Mouse (Mus musculus) gastrocnemius, postnatal 14 days (tissue): ENCODE results near the gene Grb10. TPM values are rescaled to one million over a fixed set of nuclear protein-coding genes. Genes with fewer than 3 reads are reported as not detected.
A peak's percentile ranks its signal among the peaks of the same experiment; 100 is the strongest.

Experiments used
- DNase-seq: peaks from one replicate; pipeline ENCODE4 v3.0.0; 2021; ENCODE audit warnings: mixed read lengths
- intact Hi-C: fragments of 180-260 bp; cut with DNase I; formaldehyde crosslinking; loops from one replicate; pipeline ENCODE4 v1.15.1; 2025; ENCODE audit warnings: low total_unique reads
- total RNA-seq, 2 experiments: library from RNA; stranded (reverse); gene quantifications; 2 replicates each; pipeline ENCODE4 v1.2.3; 2021

Gene Grb10
- total RNA-seq, 2 experiments from 2014 or later: 245 to 266 TPM

GRCm38 (mm10) chr11:12035916-12036910, 2.3 kb downstream of the Grb10 start:
- intact Hi-C loops: no loop called here
- peak; percentile 20 for DNase-seq

- no peak for DNase-seq
- intact Hi-C loops: no loop called here
These were observed 3.2 kb downstream of the Grb10 start for GRCm38 (mm10) chr11:12035324-12035723.

- no peak for DNase-seq
- intact Hi-C loops: no loop called here
These were observed 3.7 kb downstream of the Grb10 start for GRCm38 (mm10) chr11:12034781-12035180.

- intact Hi-C loops: no loop called here
These were observed 4.1 kb downstream of the Grb10 start for GRCm38 (mm10) chr11:12034371-12034770.

DNA sequence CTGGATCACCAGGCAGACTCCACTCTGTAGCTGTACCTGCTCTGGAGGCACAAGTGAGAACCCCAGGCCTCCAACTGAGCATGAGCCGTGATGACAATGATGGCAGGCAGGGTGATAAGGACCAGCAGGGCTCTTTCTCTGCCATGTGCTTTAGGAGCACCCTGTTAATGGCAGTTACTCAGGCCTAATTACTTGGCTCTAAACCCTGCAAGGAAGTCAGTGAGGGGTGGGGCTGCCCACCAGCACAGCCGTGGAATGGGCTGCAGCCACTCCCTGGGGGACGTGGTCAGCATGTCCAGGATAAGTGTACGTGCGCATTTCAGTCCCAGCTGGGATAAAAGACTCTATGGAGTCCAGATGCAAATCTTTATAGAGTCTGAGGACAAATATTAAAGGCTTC, 5.7 kb downstream of the Grb10 start:
- intact Hi-C loops: no loop called here
- peak; percentile 9 for DNase-seq

More at GRCm38 (mm10) chr11:12034371-12034770, 4.1 kb downstream of the Grb10 start:
- no peak for DNase-seq

GRCm38 (mm10) chr11:12026638-12027037, 11.8 kb downstream of the Grb10 start:
- intact Hi-C loops: loop anchor here (5.0 kb wide), 1 partner anchor 266 kb away; no protein-coding TSS in a partner anchor
- DNase-seq: no peak

GRCm38 (mm10) chr11:12025756-12026593, 12.5 kb downstream of the Grb10 start:
- DNase-seq: peak; percentile 80
- intact Hi-C loops: loop anchor here (5.0 kb wide), 1 partner anchor 266 kb away; no protein-coding TSS in a partner anchor

DNA sequence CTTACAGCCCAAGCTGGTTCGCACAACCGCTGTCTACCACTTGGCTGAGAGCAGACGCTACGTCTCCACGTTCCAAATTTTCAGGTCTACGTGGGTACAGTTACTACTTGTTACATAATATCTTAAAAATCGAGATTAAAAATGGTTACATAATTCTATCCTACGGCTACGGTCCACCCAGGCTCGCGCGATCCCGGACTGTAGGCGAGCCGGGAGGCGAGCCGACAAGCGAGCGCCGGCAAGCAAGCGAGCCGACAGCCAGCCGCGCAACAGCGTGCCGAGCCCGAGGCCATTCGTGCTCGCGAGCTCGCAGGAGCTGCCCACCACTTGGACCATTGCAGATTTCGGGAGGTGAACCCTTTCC, 13.1 kb downstream of the Grb10 start:
- DNase-seq: no peak
- intact Hi-C loops: loop anchor here (5.0 kb wide), 1 partner anchor 267 kb away; no protein-coding TSS in a partner anchor

- intact Hi-C loops: no loop called here
- DNase-seq: no peak
These were observed 15.4 kb downstream of the Grb10 start for GRCm38 (mm10) chr11:12023051-12023450.

GRCm38 (mm10) chr11:12019651-12020050, 18.8 kb downstream of the Grb10 start:
- intact Hi-C loops: no loop called here
- no peak for DNase-seq

- no peak for DNase-seq
- intact Hi-C loops: no loop called here
These were observed 19.9 kb downstream of the Grb10 start for GRCm38 (mm10) chr11:12018604-12019003.

DNA sequence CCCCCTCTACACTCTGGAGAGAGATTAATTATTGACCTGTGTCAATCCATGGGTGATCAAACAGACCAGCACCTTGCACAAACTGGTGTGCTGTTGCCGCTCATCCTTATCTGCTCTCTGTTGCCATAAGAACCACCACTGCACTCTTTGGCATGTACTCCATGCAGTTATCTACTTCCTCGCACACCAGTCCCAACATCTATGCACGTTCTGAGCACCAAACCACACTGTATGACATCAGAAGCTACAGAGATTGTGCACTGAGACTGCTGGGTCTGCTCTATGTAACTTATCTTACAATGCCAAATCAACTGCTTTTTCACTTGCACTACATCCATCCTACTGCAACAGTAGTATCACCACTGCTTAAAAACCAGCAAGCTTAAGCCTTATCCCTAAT, 28.4 kb downstream of the Grb10 start:
- DNase-seq: no peak
- intact Hi-C loops: no loop called here

DNA sequence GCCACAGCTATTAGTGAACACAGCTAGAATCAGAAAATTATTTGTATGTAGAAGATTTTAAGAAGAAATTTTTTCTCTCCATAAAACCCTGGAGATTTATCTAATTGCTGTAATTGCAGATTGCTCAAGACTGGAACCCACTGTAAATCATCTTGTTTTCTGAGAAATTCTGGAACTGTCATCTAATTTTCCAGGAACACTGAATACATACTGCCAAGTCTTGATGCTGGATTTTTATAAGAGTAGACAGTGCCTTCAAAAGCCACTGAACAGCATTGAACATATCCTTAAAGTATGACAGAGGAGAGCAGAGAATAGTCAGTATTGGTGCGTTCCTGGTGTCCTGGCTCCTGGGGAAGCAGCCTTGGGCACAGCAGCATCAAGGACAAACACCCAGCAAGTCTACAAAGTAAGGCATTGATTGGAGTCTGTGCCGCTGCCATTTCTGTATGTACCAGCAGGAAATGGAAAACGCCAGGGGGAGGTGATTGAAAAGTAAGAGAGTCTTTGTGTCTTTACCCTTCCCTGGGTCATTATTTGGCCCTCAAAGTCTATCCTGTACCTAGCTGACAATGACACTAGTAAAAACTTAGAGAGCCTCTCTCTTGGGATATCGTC, 38.1 kb downstream of the Grb10 start:
- DNase-seq: no peak
- intact Hi-C loops: no loop called here

- intact Hi-C loops: no loop called here
- peak; percentile 17 for DNase-seq
These were observed 39.6 kb downstream of the Grb10 start for GRCm38 (mm10) chr11:11998881-11999280.

DNA sequence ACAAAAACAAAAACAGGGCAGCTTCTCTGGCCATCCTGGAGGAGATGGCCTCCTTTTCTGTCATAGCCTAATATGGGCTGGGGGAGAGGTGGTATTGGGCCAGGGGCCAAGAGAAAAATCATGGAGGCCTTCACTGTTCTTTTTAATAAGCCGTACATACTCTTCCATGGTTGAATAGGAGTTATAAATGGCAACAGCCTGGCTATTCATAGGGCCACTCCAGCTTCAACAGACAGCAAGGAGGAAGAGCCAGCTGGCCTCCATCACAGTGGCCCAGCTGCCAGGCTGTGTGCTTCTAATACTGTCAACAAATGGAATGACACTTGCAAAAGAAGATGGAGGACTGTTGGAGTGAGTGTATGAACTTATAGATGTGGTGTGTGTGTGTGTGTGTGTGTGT, 41.4 kb downstream of the Grb10 start:
- intact Hi-C loops: no loop called here
- DNase-seq: peak; percentile 31

DNA sequence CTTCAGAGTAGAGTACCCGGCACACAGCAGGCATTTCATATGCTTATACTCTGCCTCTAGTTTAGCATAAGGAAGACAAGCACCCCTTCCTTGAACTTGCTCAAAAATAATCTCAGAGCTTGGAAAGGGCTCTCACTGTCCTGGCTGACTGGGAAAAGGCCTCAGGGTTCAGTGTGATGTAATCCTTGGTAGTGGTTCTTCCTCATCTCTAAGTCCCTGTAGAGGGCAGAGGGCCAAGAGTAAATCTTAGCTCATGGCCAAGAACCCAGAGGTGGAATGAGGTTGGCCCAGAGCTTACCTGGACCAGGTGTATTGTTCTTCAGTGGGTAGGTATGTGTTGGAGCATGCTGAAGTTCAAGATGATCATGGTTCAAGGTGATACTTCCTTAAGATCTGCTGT, 43.1 kb downstream of the Grb10 start:
- DNase-seq: no peak
- intact Hi-C loops: no loop called here

DNA sequence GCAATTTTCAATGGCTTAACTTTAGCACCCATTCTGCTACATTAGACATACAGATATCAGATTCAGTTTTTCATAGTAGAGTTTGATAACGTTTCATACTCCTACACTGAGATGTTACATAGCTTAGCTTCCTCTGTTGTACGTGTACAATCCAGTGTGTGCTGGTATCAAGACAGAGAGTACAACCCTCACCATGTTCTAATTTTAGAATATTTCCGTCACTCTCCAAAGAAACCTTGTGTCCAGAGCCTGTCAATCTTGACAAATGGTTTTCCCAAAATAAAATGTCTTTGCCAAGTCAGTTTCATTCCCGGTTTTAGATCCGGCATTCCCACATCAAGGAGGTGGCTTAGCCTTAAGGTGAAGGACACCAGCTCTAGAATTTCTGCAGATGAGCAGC, 44.7 kb downstream of the Grb10 start:
- no peak for DNase-seq

DNA sequence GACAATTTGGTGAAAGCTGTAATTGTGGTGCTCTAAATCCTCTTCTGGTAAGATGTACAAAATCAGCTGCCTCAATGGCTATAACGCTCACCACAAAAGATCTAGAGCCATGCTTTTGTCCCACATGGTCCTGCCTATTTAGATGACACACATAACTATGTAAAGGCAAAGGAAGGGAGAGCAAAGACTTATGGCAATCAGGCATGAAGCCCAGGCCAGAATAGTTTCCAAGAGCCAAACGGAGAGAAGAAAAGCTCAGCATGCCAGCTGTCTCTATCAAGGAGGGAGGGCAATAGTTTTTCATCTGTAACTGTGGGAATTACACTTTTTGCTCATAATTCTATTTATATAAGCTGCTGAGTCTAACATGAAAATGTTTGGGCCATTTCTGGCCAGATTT, 45.3 kb downstream of the Grb10 start:
- DNase-seq: no peak
- intact Hi-C loops: no loop called here

More for the DNA sequence above, 44.7 kb downstream of the Grb10 start:
- intact Hi-C loops: no loop called here

GRCm38 (mm10) chr11:11989850-11990249, 48.6 kb downstream of the Grb10 start:
- DNase-seq: no peak
- intact Hi-C loops: no loop called here

DNA sequence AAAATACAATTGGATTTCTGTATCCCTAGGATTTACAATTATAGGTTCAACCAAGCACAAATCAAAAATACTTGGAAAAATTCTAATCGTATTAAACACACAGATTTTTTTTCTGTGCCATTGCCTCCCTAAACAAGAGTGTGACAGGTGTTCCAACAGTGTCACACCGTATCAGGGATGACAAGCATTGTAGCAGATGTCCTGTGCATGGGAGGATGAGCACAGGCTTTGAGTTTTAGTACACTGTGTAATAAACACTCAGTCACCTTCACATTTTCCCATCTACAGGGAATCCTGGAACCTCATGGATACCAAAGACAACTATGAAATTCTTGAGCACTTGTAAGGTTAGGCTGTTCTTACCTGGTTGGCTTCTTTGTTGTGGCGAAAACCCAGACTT, 51.2 kb downstream of the Grb10 start:
- DNase-seq: no peak
- intact Hi-C loops: no loop called here
